Mouse (Mus musculus) ES-CJ7 (cell line): ENCODE data around the gene Edn3.

Experiments used
- DNase-seq: peaks from one replicate; pipeline ENCODE4 v3.0.0; 2011; ENCODE audit warnings: low read depth, low spot score

The Edn3 gene

DNA sequence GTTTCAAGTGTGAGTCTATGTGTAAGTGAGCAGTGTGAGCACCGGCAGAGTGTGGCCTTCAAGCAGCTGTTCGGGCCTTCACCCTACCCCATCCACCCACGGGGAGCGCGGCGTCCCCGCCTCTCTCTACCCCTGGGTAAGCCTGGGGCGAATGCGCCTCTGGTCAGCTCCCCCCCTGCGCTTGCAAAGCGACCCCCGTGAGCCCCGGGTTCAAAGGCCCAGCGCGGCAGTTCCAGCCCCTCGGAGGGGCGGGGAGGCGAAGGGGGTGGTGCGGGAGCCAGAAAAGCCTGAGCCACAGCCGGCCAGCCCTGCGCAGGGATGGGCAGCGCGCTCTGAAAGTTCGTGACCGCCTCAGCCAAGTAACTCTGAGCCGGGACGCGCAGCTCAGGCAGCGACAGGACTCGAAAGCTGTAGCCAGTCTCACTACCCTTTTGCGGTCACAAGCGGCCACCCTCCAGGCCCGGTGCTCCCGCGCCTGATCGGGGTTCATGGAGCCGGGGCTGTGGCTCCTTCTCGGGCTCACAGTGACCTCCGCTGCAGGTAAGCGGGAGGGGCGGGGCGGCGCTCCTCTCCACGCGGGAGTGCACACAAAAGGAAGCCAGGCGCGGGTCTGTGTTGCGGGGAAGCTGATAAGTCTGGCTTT, at the start of gene Edn3:
Gene Edn3 (plus strand): TSS at position 141 of the 643 bp plus-strand sequence.
- peak; percentile 8 for DNase-seq

- DNase-seq, result no peak
Observed at GRCm38 (mm10) chr2:174712043-174712442, 48.4 kb upstream of the Edn3 start.

GRCm38 (mm10) chr2:174715938-174716337, 44.5 kb upstream of the Edn3 start:
- DNase-seq, result no peak

- DNase-seq, result no peak
Observed at GRCm38 (mm10) chr2:174717857-174718256, 42.6 kb upstream of the Edn3 start.

DNA sequence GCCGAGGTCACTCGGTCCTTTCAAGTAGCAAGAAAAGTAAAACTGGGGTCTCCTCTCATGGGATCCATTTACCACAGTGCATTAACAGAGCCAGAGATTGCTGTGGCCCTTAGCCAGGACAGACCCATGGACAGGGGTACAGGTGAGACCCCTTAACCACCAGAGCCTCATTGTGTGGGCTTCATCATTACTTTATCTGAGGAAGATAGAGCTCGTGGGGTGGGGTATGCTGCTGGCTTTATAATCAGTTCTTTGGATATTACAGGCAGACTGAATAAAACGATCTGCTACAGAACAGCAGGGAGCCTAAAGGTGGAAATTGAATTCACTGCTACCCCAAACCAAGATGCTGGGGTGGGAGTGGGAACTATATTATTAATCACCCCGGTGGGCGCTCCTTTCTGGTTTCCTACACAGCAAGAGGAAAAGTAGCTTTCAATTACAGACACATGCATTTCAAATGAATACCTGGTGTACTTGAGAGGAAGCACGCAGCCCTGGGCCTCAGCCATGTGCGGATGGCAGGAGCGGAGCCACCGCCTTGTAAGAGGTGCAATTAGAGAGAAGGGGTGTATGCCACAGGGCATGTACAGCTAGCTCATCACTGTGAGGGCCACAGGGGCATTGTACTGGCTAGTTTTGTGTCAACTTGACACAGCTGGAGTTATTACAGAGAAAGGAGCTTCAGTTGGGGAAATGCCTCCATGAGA, 33.1 kb upstream of the Edn3 start:
- no peak for DNase-seq

DNA sequence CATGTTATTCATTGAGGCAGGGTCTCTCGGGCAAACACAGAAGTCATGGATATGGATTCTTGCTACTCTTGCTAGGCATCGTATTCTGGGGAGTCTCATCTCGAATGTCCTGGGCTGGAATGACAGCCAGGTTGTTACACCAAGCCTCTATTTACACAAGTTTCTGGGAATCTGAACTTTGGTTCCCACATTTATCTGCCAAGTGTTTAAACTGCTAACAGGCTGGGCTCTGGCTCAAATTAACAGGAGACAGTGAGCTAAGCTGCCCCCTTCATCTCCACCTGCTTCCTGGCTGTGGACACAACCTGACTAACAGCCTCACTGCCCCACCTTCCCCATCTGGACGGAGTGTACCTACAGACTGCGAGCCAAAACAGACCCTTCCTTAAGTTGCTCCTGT, 28.5 kb upstream of the Edn3 start:
- DNase-seq, result no peak

DNA sequence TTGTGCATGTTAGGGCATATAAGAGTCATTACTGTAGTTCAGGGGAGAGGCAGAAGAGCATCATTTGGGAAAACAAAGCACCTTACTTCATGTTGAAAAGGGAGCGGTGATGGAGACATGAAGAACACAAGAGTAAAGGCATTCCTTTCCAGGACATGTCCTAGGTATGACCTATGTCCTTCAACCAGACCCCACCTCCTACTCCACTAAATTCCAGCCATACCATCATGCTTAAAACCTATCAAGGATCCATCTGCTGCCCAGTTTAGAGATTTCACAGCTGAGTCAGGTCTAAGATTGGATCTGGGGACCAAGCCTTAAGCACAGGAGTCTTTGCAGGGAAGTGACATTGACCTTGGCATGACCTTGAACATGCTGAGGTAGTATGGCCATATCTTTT, 25.1 kb upstream of the Edn3 start:
- DNase-seq, result no peak

DNA sequence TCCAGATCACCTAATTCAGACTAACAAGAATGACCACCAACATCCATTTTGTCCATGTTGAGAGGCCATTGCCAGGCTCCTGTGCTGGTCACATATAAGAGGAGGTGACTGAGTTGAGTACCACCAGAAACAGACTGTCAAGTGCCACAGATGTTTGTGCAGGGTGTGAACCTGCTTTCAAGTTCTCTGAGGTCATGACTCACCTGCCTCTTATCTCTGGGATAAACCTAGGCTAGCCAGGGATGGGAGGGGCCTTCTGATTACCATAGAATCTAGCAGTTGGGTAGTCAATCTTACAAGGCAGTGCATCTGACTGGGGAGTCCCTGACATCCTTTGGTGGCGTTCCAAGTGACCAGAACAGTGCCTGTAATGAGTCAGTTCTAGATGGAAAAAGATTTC, 13.2 kb upstream of the Edn3 start:
- no peak for DNase-seq

- DNase-seq, result peak; percentile 72
Observed at GRCm38 (mm10) chr2:174748381-174748780, 12.0 kb upstream of the Edn3 start.

DNA sequence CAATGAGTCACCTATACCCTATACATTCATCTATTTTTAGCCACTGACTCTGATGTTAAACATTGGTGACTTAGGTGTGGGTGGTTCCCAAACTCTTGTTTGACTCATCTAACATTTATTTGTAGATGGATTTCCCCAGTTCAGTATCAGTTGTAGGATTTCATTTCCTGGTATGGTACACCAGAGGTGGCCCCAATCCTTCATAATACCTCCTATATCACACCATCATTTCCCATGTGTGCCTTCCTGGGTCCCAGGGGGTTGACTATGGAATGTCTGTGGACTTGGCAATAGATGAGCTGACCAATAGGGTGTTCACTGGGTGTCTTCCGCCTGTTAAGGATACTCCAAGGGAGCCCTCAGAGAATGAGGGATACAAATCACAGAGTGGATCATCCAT, 7.2 kb upstream of the Edn3 start:
- no peak for DNase-seq

GRCm38 (mm10) chr2:174754231-174754630, 6.2 kb upstream of the Edn3 start:
- no peak for DNase-seq

DNA sequence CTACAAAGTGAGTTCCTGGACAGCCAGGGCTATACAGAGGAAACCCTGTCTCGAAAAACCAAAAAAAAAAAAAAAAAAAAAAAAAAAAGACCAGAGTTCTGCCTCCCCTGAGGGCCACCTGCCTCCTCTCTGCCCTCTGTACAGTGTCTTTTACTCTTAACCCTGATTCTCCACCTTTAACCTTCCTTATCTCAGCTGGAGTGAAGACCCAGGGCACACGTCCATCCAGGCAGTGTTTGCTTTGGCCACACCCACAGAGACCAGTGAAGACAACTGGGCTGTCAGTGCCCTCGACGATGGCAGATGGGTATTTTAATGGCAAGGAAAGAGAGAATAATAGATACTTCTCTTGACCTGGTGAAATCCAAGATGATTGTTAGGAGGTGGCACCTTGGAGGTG, 1.2 kb upstream of the Edn3 start:
- DNase-seq, result no peak

GRCm38 (mm10) chr2:174761452-174762101, 1.2 kb downstream of the Edn3 start:
- no peak for DNase-seq

GRCm38 (mm10) chr2:174762310-174762709, 1.9 kb downstream of the Edn3 start:
- no peak for DNase-seq

- peak; percentile 26 for DNase-seq
Observed at GRCm38 (mm10) chr2:174768891-174769528, 8.6 kb downstream of the Edn3 start.

GRCm38 (mm10) chr2:174774177-174775111, 14.0 kb downstream of the Edn3 start:
- DNase-seq, result no peak

DNA sequence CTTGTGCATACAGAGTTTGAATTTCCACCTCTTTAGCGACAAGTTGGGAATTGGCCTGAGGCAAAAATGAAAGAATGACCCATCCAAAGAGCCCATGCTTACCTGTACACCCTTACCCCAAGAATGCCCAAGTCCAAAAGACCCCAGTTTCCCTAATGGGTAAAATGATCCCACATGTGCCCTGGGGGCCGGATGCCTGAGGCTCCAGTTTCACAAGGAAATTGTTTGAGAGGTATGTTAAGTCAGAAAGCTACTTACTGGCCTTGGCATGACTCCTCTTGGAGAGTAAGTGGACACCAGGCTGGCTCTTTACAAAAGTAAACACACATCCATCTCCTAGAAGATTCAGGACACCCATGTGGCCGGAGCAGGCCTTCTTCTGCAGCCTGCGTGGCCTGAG, 21.6 kb downstream of the Edn3 start:
- no peak for DNase-seq

DNA sequence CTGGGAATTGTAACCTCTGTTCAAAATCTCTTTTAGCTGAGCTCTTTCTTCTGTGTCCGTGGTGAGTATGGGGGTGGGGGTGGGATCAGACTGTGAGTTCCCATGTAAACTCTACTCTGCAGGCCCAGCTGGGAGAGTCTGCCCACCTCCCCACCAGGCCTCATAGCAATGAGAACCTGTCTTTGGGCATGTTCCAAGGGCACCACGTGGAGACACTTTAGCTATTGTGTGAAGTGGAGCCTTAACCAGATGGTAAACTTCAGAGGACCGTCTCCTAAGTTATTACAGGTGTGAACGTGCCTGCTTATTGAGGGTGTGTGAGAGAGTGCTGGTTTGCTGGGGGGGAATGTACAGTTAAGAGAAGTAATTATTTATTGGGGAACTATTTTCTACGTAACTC, 22.5 kb downstream of the Edn3 start:
- no peak for DNase-seq

DNA sequence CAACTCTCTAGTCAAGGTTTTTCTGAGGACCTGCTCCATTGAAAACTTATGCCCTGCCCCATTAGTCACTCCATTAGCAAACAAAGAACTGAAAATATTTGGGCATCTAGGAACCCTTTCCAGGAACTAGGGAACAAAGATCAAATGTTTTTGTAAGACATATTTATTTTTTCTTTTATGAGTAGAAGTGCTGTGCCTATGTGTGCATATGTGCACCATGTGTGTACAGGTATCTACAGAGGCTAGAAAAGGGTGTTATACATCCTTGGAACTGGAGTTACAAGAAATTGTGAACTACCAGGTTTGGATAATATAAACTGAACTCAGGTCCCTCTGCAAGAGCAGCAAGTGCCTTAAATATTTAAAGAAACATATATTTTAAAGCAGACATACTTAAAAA, 28.4 kb downstream of the Edn3 start:
- no peak for DNase-seq

DNA sequence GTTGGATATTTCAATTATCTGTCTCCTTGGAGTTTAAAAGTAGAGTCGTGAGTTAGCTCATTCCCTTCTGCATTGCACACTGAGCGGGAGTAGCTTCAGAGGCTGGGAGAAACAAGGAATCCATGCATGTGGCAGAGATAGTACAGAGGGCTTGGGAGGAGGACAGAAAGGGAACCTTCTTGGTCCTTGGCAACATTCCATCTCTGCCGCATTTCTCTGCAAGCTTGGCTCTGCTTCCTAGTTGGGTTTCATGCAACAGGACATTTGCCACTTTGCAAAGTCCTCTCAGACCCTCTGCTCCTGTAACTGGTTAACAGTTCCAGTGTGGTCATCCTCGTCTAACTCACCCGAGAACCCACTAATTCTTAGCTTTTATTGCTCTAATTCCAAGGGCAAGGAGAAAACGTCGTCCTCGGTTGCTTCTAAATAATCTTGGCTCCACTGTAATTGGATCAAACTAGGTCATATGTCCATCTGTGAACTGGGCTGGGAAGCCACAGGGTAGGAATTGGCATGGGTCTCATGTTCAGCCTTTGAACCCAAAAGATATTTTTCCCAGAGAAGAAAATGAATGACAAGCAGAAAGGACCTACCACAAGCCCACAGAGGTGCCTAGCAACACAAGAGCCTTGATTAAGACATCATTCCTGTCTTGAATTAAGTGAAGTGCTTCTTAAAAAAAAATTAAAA, 32.2 kb downstream of the Edn3 start:
- DNase-seq, result no peak

GRCm38 (mm10) chr2:174793181-174793580, 32.8 kb downstream of the Edn3 start:
- DNase-seq, result no peak
